Mouse (Mus musculus) liver, embryonic 14.5 days (tissue): ENCODE data around the gene Vps13d.

Experiments
- CTCF ChIP-seq: IDR thresholded peaks from 2 replicates; pipeline ENCODE4 v1.5.1; 2016; ENCODE audit warnings: antibody characterized with exemption, low read depth, control low read depth
- EP300 ChIP-seq: IDR thresholded peaks from 2 replicates; pipeline ENCODE4 v1.6.1; 2016; ENCODE audit warnings: antibody characterized with exemption, low read depth

GRCm38 (mm10) chr4:145217837-145218236 lies 23.0 kb upstream of the Vps13d start:
- TF ChIP-seq CTCF (no peak), EP300 (no peak)
